Mouse (Mus musculus) layer of hippocampus, adult 11-12 months (tissue): Measurements from ENCODE around the gene Snx29.
"Not testable (repeated sequence)": the region's sequence is repeated elsewhere in the genome, so short reads cannot be mapped to it uniquely, and the experiment has no call there.

ENCODE experiments used
- DNase-seq: peaks from one replicate; pipeline ENCODE4 v3.0.0; 2022; ENCODE audit warnings: low spot score

Gene Snx29

DNA sequence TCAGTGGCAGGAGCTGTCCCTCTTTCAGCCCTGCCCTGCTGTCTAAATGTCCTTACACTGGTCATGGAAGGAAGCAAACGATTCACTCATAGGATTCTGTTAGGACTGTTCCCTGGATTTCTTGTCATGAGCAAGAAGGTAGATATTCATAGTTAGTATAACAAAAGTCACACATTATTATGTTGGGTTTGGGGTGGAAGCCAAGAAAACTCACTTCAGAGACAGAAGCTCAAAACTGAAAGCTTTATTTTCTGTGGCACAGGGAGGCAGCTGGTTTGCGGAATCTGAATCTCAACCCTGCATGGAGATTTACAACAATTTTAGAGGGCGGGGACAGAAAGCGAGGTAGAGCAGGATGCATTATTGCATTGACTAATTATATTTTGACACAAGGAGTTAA is 86.0 kb downstream of the Snx29 start:
- no peak for DNase-seq

DNA sequence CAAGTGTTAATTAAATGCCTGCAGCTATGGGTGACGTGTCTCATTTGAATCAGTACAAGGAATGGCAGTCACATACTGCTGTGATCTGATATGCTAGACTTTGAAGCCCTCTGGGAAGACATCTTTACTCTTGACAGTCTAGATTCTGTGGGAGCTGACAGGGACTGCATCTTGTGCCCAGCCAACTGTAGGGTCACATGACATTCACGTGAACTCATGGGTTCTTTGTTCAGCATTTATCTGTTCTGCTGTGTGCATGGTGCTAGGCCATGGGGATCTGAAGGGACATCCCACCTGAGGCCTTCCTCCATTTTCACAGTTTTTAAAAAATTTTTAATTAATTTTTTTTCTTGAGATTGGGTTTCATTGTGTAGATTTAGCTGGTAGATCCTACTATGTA is 91.9 kb downstream of the Snx29 start:
- no peak for DNase-seq

GRCm38 (mm10) chr16:11418183-11418588 is 95.5 kb downstream of the Snx29 start:
- DNase-seq, result peak; percentile 40

- DNase-seq, result no peak
These were observed 97.8 kb downstream of the Snx29 start for GRCm38 (mm10) chr16:11420311-11421080.

DNA sequence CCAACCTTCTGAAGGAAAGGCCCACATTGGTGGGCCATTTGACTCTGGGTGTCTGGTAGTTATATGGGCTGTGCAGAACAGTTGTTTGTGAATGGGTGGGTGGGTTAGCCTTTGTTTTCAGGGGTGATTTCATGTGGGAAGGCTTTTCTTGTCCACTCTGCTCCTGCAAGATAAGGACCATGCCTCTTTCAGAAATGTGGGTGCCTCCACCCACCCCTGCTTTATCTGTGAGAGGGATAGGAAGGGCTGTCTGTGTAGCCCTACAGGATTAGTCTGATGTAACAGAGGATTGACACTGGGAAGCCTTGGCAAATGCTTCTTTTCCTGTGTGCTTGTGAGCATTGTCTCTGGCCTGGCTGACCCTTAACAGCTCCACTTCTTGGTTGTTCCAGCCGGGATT is 99.5 kb downstream of the Snx29 start:
- DNase-seq, result no peak

DNA sequence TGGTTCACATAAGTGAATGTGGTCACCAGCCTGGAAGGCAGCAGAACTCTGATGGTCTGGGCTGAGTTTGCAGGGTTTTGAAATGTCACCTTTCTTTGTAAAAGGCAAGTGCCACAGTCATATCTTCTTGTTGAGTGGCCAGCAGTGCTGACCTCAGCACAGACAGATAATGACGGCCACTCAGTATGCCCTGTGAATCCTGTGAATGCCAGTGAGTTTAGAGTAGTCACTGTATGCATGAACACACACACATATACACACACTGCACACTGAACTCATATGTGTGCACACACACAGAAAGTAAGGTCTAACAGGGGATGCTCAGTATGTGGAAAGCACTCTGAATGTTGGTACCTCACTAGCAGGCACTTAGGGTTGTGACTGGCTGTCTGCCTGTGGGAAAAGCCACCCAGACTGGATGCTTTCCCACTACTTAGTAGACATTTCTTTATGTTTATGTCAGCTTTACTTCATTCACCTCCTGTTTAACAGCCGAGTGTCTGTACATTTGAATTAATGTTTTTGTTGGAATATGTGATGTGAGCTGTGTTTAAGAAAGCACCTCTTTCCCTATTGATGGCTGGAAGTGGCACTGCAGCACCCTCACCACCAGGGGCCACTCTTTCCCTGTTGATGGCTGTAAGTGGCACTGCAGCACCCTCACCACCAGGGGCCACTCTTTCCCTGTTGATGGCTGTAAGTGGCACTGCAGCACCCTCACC is 100.3 kb downstream of the Snx29 start:
- DNase-seq, result no peak

GRCm38 (mm10) chr16:11423611-11424297 is 101.0 kb downstream of the Snx29 start:
- peak; percentile 50 for DNase-seq

DNA sequence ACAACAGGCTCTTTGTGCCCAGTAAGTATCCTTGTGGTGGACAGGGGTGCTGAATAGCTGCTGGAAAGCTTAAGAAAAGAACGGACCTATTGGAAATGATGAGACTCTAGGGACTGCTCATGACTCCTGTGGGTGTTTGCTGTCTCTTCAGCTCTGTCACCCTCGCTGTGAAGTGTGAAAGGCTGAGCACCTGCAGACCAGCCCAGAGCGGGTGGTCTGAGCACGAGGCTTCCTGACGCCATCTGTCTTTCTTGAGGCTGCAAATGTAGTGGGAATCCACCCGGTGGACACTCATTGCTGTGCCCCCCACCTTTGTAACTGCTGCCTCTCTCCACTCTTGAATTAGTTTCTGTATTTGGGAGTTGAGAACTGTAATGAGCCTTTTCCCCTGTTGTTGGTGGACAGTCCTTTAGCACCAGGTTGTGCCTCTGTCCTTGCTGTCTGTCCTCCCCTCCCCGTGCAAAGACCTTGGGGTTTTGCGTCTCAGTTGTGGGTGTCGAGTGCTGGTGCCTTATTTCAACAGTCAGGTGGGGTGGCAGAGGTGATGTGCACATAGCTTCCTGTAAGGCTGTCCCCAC is 101.9 kb downstream of the Snx29 start:
- DNase-seq, result no peak

- no peak for DNase-seq
These were observed 102.6 kb downstream of the Snx29 start for GRCm38 (mm10) chr16:11425279-11425678.

DNA sequence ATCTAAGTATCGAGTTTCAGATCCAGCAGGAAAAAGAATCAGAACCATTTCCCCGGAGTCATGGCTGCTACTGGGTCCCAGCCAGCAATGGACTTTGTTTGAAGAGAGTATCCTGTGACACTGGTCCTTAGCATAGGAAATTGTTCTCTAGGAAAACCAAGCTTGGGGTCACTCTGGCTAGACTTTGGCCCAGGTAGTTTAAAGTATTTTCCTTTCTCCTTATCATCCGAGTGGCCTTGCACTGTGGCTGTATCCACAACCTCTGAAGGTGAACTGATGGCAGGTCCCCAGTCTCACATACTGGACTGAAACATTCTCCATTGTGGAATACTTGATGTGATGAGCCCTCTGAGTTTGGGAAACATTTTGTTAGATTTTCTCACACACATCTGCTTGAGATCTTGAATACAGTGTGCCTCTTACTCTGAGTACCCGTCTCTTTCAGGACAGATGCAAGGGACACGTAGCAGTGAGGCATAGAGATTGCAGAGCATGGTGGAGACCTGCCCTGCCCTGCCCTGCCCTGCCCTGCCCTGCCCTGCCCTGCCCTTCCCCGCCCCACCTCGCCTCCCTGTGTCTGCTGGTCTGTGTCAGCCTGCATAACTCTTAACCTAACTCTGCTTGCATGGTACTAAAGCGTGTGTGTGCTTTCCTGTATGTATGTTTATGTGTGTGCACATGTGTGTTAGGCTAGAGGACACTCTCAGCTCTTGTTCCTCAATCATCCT is 104.3 kb downstream of the Snx29 start:
- no peak for DNase-seq

DNA sequence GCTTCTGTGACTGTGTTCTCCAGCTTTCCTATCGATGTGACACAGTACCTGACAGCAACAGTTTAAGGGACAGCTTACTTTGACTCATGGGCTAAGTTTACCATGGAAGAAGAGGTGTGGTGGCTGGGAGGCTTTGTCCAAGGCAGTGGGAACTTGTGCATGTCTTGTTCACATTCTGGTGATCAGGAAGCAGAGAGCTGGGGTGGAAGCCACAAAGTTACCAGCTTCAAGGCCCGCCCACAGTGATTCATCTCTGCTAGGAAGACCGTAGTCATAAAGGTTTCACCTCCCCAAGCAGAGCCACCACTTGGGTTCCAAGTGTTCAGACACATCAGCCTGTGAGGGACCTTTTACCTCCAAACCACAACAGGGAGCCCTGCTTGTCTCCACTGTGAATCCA is 107.1 kb downstream of the Snx29 start:
- DNase-seq, result no peak

- peak; percentile 41 for DNase-seq
These were observed 107.8 kb downstream of the Snx29 start for GRCm38 (mm10) chr16:11430520-11430919.

GRCm38 (mm10) chr16:11433779-11434178 is 111.1 kb downstream of the Snx29 start:
- no peak for DNase-seq

DNA sequence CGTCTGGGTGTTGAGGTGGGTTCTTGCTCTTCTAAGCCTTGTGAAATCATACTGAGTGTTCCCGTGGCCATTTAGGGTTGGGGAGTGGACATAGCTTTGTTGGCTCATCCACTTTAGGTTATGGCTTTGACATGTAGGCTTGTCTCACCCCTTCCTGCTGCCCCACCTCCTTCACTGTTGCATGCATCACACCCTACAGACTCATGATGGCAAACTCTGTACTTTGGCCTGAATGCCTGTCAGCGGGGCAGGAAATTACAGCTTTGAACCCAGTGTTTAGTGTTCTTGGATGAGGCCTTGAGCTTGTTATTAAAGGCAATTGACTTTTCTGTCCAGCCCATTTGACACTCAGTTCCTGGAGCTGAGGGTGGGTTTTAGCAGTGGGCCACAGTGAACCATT is 114.9 kb downstream of the Snx29 start:
- no peak for DNase-seq

DNA sequence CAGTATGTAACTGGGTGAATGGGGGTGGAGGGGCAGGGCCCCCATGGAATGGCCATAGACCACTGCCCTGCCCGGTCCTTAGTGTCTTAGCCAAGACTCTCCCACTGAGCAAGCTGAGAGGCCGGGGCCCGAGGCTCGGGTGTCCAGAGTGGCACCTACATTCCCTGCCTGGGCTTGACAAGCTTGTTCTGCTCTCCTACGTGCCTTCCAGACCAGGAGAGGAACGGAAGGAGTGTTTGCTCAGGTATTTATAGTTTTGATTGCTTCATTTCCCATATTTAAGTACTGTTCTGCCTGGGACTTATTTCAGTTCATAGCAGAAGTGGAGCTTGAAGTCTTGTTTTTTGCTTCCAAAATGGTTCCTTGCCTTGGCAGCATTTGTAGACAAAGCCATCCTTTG is 116.7 kb downstream of the Snx29 start:
- no peak for DNase-seq

DNA sequence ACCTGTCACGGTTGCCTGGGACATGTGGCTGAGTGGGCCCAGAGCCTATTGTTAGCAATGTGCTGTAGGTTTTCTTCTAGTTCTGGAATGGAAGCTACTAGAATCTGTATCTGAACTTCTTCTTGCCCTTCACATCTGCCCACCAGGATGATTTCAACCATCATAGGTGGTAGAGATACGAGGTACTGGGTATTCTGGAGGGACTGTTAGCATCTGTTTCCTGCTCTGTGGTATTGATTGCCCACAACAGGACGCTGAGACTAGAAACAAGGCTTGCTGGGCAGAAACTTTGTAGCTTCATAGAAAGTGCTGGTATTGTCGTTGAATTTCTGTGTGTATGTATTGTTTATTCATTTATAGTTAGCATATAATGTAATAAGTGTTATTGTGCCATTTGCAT is 118.9 kb downstream of the Snx29 start:
- DNase-seq, result no peak

- no peak for DNase-seq
These were observed 119.8 kb downstream of the Snx29 start for GRCm38 (mm10) chr16:11442534-11442933.

- no peak for DNase-seq
These were observed 121.9 kb downstream of the Snx29 start for GRCm38 (mm10) chr16:11444626-11445025.

GRCm38 (mm10) chr16:11446977-11447376 is 124.3 kb downstream of the Snx29 start:
- no peak for DNase-seq

- no peak for DNase-seq
These were observed 125.2 kb downstream of the Snx29 start for GRCm38 (mm10) chr16:11447905-11448304.

DNA sequence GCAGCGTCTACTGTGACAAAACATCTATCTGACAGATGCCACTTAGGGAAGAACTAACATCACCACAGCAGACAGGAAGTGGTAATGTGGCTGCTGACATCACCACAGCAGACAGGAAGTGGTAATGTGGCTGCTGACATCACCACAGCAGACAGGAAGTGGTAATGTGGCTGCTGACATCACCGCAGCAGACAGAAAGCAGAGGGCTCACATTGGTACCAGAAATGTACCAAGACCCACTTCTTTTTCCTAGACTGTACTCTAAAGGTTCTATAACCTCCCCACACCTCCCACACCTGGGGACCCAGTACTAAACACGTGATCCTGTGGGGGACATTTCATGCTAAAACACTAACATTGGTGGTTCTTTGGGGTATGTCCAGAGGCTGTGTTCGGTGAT is 126.0 kb downstream of the Snx29 start:
- not testable (repeated sequence) for DNase-seq

- DNase-seq, result no peak
These were observed 126.6 kb downstream of the Snx29 start for GRCm38 (mm10) chr16:11449344-11449743.
